Mouse (Mus musculus): ENCODE measurements around the gene Dsp. TPM values are rescaled to one million over a fixed set of nuclear protein-coding genes. Genes with fewer than 3 reads are reported as not detected.

The Dsp gene
- total RNA-seq, 2 experiments from 2014 or later: not detected

- ATAC-seq (replicated peaks; ENCODE audit: low FRiP score, poor library complexity, severe bottlenecking): no peak
Observed at GRCm38 (mm10) chr13:38164932-38165331, 13.8 kb downstream of the Dsp start.

- no peak for ATAC-seq (replicated peaks; ENCODE audit: low FRiP score, poor library complexity, severe bottlenecking)
Observed at GRCm38 (mm10) chr13:38167056-38167455, 16.0 kb downstream of the Dsp start.

GRCm38 (mm10) chr13:38170707-38171144, 19.6 kb downstream of the Dsp start:
- ATAC-seq (replicated peaks; ENCODE audit: low FRiP score, poor library complexity, severe bottlenecking): no peak

- ATAC-seq (replicated peaks; ENCODE audit: low FRiP score, poor library complexity, severe bottlenecking): no peak
Observed at GRCm38 (mm10) chr13:38193406-38193805, 42.3 kb downstream of the Dsp start.

- ATAC-seq (replicated peaks; ENCODE audit: low FRiP score, poor library complexity, severe bottlenecking): no peak
Observed at GRCm38 (mm10) chr13:38201413-38201812, 50.3 kb downstream of the Dsp start.

- ATAC-seq (replicated peaks; ENCODE audit: low FRiP score, poor library complexity, severe bottlenecking): no peak
Observed at GRCm38 (mm10) chr13:38204171-38204570, 53.1 kb downstream of the Dsp start.

GRCm38 (mm10) chr13:38204702-38205482, 53.8 kb downstream of the Dsp start, which contains the start of gene Snrnp48:
Gene Snrnp48, plus strand, starts transcription at chr13:38204938.
- peak; percentile 100 for ATAC-seq (replicated peaks; ENCODE audit: low FRiP score, poor library complexity, severe bottlenecking)

- ATAC-seq (replicated peaks; ENCODE audit: low FRiP score, poor library complexity, severe bottlenecking): no peak
Observed at GRCm38 (mm10) chr13:38211122-38211521, 60.0 kb downstream of the Dsp start.

- ATAC-seq (replicated peaks; ENCODE audit: low FRiP score, poor library complexity, severe bottlenecking): no peak
Observed at GRCm38 (mm10) chr13:38218686-38219085, 67.6 kb downstream of the Dsp start.

GRCm38 (mm10) chr13:38220331-38220730, 69.2 kb downstream of the Dsp start:
- no peak for ATAC-seq (replicated peaks; ENCODE audit: low FRiP score, poor library complexity, severe bottlenecking)

GRCm38 (mm10) chr13:38230177-38230821, 79.2 kb downstream of the Dsp start:
- no peak for ATAC-seq (replicated peaks; ENCODE audit: low FRiP score, poor library complexity, severe bottlenecking)

GRCm38 (mm10) chr13:38232411-38232810, 81.3 kb downstream of the Dsp start:
- no peak for ATAC-seq (replicated peaks; ENCODE audit: low FRiP score, poor library complexity, severe bottlenecking)

- ATAC-seq (replicated peaks; ENCODE audit: low FRiP score, poor library complexity, severe bottlenecking): no peak
Observed at GRCm38 (mm10) chr13:38232856-38233625, 81.9 kb downstream of the Dsp start.

GRCm38 (mm10) chr13:38234651-38235050, 83.6 kb downstream of the Dsp start:
- no peak for ATAC-seq (replicated peaks; ENCODE audit: low FRiP score, poor library complexity, severe bottlenecking)

GRCm38 (mm10) chr13:38235370-38235769, 84.3 kb downstream of the Dsp start:
- peak; percentile 25; the same call in 1 of the 2 replicates for ATAC-seq (replicated peaks; ENCODE audit: low FRiP score, poor library complexity, severe bottlenecking)

- ATAC-seq (replicated peaks; ENCODE audit: low FRiP score, poor library complexity, severe bottlenecking): no peak
Observed at GRCm38 (mm10) chr13:38248151-38248550, 97.1 kb downstream of the Dsp start.

Other genes with a start within 250 kb of the Dsp start
- 76.0 and 76.3 TPM in 2 replicates for gene Ssr1, start 157.1 kb upstream of the Dsp start, total RNA-seq (2015; ENCODE audit: low replicate concordance)
- 66.6 and 69.7 TPM in 2 replicates for gene Ssr1, start 157.1 kb upstream of the Dsp start, total RNA-seq (2017; ENCODE audit: low replicate concordance)
- gene Riok1, start 114.3 kb upstream of the Dsp start, total RNA-seq (2015; ENCODE audit: low replicate concordance): 37.8 and 71.7 TPM in 2 replicates
- 78.0 and 78.3 TPM in 2 replicates for gene Riok1, start 114.3 kb upstream of the Dsp start, total RNA-seq (2017; ENCODE audit: low replicate concordance)
- not detected in 2 replicates for gene Cage1, start 114.2 kb upstream of the Dsp start, total RNA-seq (2015; ENCODE audit: low replicate concordance)
- 1.5 TPM in 1 of 2 replicates, not detected in the other for gene Cage1, start 114.2 kb upstream of the Dsp start, total RNA-seq (2017; ENCODE audit: low replicate concordance)
- gene Snrnp48, start 53.6 kb downstream of the Dsp start, total RNA-seq (2015; ENCODE audit: low replicate concordance): 33.1 and 52.6 TPM in 2 replicates
- 47.8 and 78.0 TPM in 2 replicates for gene Snrnp48, start 53.6 kb downstream of the Dsp start, total RNA-seq (2017; ENCODE audit: low replicate concordance)
- not detected in 2 replicates for gene Bmp6, start 193.8 kb downstream of the Dsp start, total RNA-seq (2015; ENCODE audit: low replicate concordance)
- gene Bmp6, start 193.8 kb downstream of the Dsp start, total RNA-seq (2017; ENCODE audit: low replicate concordance): 0.39 and 1.3 TPM in 2 replicates